Mouse (Mus musculus) midbrain, embryonic 14.5 days (tissue): ENCODE results near the gene Gnai3. TPM values are rescaled to one million over a fixed set of nuclear protein-coding genes. Genes with fewer than 3 reads are reported as not detected.
A peak's percentile ranks its signal among the peaks of the same experiment; 100 is the strongest.

Experiments
- ATAC-seq: fragments of 200-750 bp; cut with Nextera tagmentation; 2 replicates; pipeline ENCODE4 v1.8.0; 2017; ENCODE audit warnings: moderate number of reproducible peaks, moderate library complexity; ENCODE audit not compliant: low FRiP score, low TSS enrichment
- DNase-seq: peaks from one replicate; pipeline ENCODE4 v3.0.0-alpha.2; 2015
- H3K27ac ChIP-seq: fragments of 300-500 bp; sonication (generic); replicated peaks from 2 replicates; pipeline ENCODE4 v1.5.1; 2014; ENCODE audit warnings: mild to moderate bottlenecking, low read depth, low read length, moderate library complexity
- H3K27me3 ChIP-seq: fragments of 300-500 bp; sonication (generic); 2 replicates; pipeline ENCODE4 v1.6.1; 2014; ENCODE audit warnings: low read length, control low read depth, mixed read lengths; ENCODE audit not compliant: control insufficient read depth, insufficient read depth
- H3K36me3 ChIP-seq: fragments of 300-500 bp; sonication (generic); 2 replicates; pipeline ENCODE4 v1.6.1; 2014; ENCODE audit warnings: low read length, control low read depth; ENCODE audit not compliant: control insufficient read depth, insufficient read depth
- H3K4me1 ChIP-seq: fragments of 300-500 bp; sonication (generic); 2 replicates; pipeline ENCODE4 v1.6.1; 2014; ENCODE audit warnings: mild to moderate bottlenecking, antibody characterized with exemption, low read length, control low read depth; ENCODE audit not compliant: control insufficient read depth, insufficient read depth
- H3K4me2 ChIP-seq: fragments of 300-500 bp; sonication (generic); 2 replicates; pipeline ENCODE4 v1.6.1; 2014; ENCODE audit warnings: mild to moderate bottlenecking, low read length, moderate library complexity
- H3K4me3 ChIP-seq: fragments of 300-500 bp; sonication (generic); replicated peaks from 2 replicates; pipeline ENCODE4 v1.5.1; 2014; ENCODE audit warnings: low read depth, low read length
- H3K9ac ChIP-seq: fragments of 300-500 bp; sonication (generic); replicated peaks from 2 replicates; pipeline ENCODE4 v1.6.1; 2014; ENCODE audit warnings: mild to moderate bottlenecking, low read length, moderate library complexity
- H3K9me3 ChIP-seq: fragments of 300-500 bp; sonication (generic); 2 replicates; pipeline ENCODE4 v1.6.1; 2016; ENCODE audit warnings: low read length, control low read depth, mixed read lengths; ENCODE audit not compliant: control insufficient read depth
- WGBS: fragments of 180-500 bp; shearing (Covaris S2); extraction: QIAGEN DNeasy Blood & Tissue Kit; methylation state at CpG from one replicate; pipeline ENCODE4 v1.1.7; 2014; 5-methylcytosine and 5-hydroxymethylcytosine counted together
- polyA plus RNA-seq: library from polyadenylated mRNA; unstranded; fragments of >200 nt; fragmentation: Nextera tagmentation; extraction: Ambion mirVana; gene quantifications from 2 replicates; pipeline ENCODE4 v1.2.1, GENCODE M21; 2014

The Gnai3 gene
- polyA plus RNA-seq, 1 experiment from 2014 or later, result 150 TPM

DNA sequence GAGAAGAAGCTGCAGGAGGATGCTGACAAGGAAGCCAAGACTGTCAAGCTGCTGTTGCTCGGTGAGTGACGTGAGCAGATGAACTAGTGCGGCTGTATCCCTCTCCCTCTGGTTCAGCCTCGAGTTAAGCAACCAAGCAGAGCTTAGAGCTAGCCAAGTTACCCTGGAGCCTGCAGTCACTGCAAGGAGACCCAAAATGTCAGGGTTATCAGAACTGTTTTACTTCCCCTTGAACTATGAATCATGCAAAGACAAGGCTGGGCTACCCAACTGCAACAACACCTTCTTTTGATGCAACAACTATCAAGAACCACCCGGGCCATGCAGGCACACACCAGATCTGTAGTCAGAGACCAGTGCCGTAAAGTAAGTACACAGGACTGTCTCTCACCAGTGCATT, 52.6 kb downstream of the Gnai3 start:
- Histone ChIP-seq H3K27me3 (no peaks in the 10 kb centered on the region), H3K27ac (no peak overlapping the region), H3K9ac (no peak overlapping the region), H3K36me3 (no peaks in the 10 kb centered on the region), H3K4me1 (no peaks in the 10 kb centered on the region), H3K4me3 (no peak overlapping the region), H3K9me3 (no peaks in the 10 kb centered on the region), H3K4me2 (no peak overlapping the region)
- ATAC-seq (no peak), DNase-seq (no peak)
- 50% methylated on average over 6 of the region's 6 CpGs for WGBS

DNA sequence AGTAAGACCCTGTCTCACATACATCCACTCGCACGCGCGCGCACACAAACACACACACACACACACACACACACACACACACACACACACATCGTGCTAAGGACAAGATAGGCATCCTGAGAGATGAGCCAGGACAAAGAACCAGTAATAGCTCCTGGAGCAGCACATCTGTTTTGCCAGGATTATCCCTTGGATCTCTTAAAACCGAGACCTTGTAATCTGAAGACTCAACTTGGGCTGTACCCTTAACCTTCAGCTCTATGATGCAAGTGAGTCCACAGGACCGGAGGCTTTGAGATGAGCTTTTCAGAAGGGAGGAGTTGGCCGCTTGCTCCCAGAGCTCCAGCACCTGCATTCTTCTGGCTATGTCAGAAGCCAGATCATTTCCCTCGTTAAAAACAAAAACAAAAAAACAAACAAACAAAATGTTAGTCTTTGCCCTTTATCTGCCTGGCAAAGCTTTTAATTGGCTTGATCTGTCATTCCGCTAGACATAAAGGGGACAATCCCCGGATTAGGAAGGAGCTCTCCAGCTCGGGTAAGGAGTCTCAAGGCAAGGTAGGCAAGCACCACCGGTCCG, 53.3 kb downstream of the Gnai3 start, which contains the start of gene Gnat2:
TSS of gene Gnat2 (plus strand) at position 254 of the 580 bp plus-strand sequence.
- 62% methylated on average over 15 of the region's 15 CpGs for WGBS
- Histone ChIP-seq H3K4me1 (no peaks in the 10 kb centered on the region), H3K27me3 (no peaks in the 10 kb centered on the region), H3K4me3 (no peak within 1 kb of the TSS), H3K9ac (no peak within 1 kb of the TSS), H3K36me3 (no peaks in the 10 kb centered on the region), H3K9me3 (no peaks in the 10 kb centered on the region), H3K4me2 (no peak within 1 kb of the TSS), H3K27ac (no peak within 1 kb of the TSS)
- DNase-seq, result no peak
- no peak for ATAC-seq

DNA sequence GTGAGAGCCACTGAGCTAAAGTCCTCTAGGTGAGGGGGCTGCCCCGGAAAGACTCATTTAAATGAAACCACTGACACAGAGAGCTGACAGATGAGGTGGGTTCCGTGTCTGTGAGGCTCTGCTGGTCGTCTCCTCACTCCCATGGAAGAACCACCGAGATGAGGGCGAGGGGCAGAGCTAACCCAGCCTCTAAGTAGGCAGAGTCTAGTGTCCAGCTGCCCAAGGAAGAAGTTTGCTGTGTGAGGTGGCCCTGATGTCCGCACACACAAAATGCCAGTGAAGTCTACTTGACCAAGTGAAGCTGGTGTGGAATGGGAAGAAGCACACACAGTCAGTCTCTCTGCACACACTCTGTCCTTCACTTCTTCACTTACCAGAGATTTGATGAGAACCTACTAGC, 53.9 kb downstream of the Gnai3 start:
- no peak overlapping the region for H3K4me3 ChIP-seq
- no peaks in the 10 kb centered on the region for H3K36me3 ChIP-seq
- H3K27me3 ChIP-seq, result no peaks in the 10 kb centered on the region
- ATAC-seq, result no peak
- no peak overlapping the region for H3K9ac ChIP-seq
- no peak overlapping the region for H3K27ac ChIP-seq
- no peaks in the 10 kb centered on the region for H3K4me1 ChIP-seq
- H3K4me2 ChIP-seq, result no peak overlapping the region
- DNase-seq, result no peak
- WGBS, result 75% methylated on average over 6 of the region's 6 CpGs
- no peaks in the 10 kb centered on the region for H3K9me3 ChIP-seq

DNA sequence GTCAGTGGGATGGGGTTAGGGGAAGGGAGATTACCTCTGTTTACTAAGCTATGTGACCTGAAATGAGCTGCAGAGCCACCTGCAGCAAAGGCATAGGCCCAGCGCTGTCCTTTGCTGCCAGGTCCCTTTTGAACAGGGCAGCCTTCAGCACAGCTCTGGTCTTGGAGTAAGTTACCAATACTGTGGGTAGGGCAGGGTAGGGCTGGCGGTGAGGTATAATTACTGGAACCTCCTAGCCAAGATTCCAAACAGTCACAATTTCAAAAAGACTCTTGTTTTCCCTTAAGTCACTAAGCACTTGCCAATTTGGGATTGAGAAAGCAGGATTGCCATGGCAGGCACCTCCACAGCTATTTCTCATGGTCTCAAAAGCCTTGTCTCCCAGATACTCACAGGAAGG, 55.4 kb downstream of the Gnai3 start:
- Histone ChIP-seq H3K4me1 (peaks cover 11% of the 10 kb centered on the region), H3K4me3 (no peak overlapping the region)
- whole genome bisulfite sequencing, result 78% methylated on average over 2 of the region's 2 CpGs

DNA sequence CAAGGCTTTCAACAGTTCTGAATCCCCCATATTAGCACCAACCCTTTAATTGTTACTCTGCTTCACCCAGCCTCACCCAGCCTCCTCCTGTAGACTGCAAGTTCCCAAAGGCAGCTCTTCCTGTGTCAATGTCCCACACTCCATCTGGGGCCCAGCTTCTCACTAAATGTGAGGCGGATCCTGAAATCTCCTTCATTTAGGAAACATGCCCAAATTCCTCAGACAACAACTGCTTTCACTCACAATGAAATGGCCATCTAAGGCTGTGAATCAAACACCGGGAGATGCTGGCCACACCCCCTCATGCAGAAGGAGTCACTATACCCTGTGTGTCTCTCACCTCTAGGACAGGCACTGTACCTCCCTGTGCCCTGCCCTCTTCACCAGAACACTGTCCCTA, 56.0 kb downstream of the Gnai3 start:
- Histone ChIP-seq H3K4me3 (no peak overlapping the region), H3K27me3 (no peaks in the 10 kb centered on the region), H3K9ac (no peak overlapping the region), H3K27ac (no peak overlapping the region), H3K9me3 (no peaks in the 10 kb centered on the region), H3K4me1 (peaks cover 11% of the 10 kb centered on the region), H3K4me2 (no peak overlapping the region), H3K36me3 (no peaks in the 10 kb centered on the region)
- ATAC-seq (no peak), DNase-seq (no peak)
- WGBS, result 47% methylated on average over 2 of the region's 2 CpGs

More for the DNA sequence above, 55.4 kb downstream of the Gnai3 start:
- ATAC-seq (no peak), DNase-seq (no peak)
- Histone ChIP-seq H3K27ac (no peak overlapping the region), H3K9ac (no peak overlapping the region), H3K27me3 (no peaks in the 10 kb centered on the region), H3K4me2 (no peak overlapping the region), H3K36me3 (no peaks in the 10 kb centered on the region), H3K9me3 (no peaks in the 10 kb centered on the region)

DNA sequence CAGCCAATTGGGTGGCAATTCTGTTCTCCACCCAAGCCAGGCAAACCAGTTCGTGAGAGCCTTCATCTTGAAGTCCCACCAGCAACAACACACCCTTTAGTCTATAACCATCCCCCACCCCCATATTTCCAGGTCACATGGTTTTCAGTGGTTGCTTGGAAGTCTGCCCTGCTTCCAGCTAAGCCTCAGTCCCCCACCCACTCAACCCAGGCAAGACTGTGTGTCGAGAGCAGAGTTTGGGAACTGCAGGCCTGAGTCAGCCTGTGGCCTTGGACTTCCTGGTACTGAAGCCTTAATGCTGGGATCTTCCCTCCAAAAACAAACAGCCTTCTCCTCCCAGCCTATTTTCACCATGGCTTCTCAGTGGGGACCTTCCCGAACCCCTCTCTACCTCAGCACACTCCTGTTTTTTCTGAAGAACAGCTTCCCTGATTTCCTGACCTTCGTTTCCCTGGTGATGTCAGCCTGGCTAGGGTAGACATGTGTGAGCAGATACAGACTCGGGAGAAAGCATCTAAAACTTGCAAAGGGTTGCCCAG, 57.0 kb downstream of the Gnai3 start:
- no peak for ATAC-seq
- no peak for DNase-seq
- peaks cover 21% of the 10 kb centered on the region for H3K4me1 ChIP-seq
- no peak overlapping the region for H3K27ac ChIP-seq
- 40% methylated on average over 5 of the region's 5 CpGs for WGBS
- no peak overlapping the region for H3K4me3 ChIP-seq
- no peaks in the 10 kb centered on the region for H3K9me3 ChIP-seq
- no peaks in the 10 kb centered on the region for H3K27me3 ChIP-seq
- no peak overlapping the region for H3K4me2 ChIP-seq
- no peaks in the 10 kb centered on the region for H3K36me3 ChIP-seq
- H3K9ac ChIP-seq, result no peak overlapping the region

DNA sequence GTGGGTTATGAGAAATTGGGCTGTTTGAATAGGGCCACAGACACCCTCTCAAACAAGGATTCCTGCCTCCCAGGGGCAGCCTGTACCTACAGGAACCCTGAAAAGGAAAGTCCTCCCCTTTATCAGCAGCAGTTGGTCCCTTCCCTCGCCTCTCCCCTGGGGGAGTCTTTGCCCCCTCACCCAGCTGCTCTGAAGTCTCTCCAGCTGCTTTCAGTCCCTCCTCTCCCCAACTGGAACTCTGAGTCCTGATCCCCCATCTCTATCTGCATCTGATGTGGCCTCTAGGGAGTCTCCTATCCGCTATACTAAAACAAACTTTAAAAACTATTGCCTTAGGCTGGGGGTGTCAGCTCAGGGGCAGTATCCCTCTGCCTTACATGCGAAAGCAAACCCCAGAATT, 58.6 kb downstream of the Gnai3 start:
- H3K27me3 ChIP-seq, result no peaks in the 10 kb centered on the region
- H3K4me3 ChIP-seq, result no peak overlapping the region
- H3K9ac ChIP-seq, result no peak overlapping the region
- no peak for ATAC-seq
- no peaks in the 10 kb centered on the region for H3K9me3 ChIP-seq
- no peak overlapping the region for H3K4me2 ChIP-seq
- 84% methylated on average over 3 of the region's 3 CpGs for WGBS
- H3K36me3 ChIP-seq, result no peaks in the 10 kb centered on the region
- H3K4me1 ChIP-seq, result peaks cover 34% of the 10 kb centered on the region
- DNase-seq, result no peak
- no peak overlapping the region for H3K27ac ChIP-seq

DNA sequence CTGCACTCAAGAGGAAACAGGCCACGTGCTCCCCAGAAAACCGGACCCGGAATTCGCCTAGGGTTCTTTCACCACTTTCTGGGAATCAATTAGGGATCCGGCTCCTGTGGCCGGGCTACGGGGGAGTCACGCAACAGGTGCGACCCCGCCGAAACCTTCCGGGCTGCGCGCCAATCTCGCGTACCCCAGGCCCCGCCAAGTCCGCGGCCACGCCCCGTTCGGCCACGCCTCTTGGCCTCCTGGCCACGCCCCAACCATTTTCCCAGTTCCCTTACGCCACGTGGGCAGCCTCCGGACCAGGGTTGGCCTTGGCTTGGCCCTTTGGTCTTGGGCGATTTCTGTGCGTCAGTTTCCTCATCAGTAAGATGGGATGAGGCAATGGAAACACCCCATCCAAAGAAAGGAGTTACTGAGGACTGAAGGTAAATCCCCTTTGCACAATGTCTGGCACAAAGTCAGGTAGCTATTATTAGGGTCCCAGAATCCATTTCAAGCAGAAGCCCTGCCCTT, 59.4 kb downstream of the Gnai3 start, which contains the start of gene Ampd2:
TSS of gene Ampd2 (minus strand) at position 182 of the 510 bp plus-strand sequence.
- H3K4me1 ChIP-seq, result peaks cover 42% of the 10 kb centered on the region

More for the DNA sequence above, 59.4 kb downstream of the Gnai3 start, which contains the start of gene Ampd2:
- no peaks in the 10 kb centered on the region for H3K27me3 ChIP-seq
- H3K36me3 ChIP-seq, result no peaks in the 10 kb centered on the region
- H3K9me3 ChIP-seq, result no peaks in the 10 kb centered on the region
- under 1% methylated on average over 29 of the region's 29 CpGs for WGBS
- H3K4me3 ChIP-seq, result peak within 1 kb of the TSS; percentile 58
- H3K4me2 ChIP-seq, result peak within 1 kb of the TSS; percentile 99
- peak within 1 kb of the TSS; percentile 70 for H3K9ac ChIP-seq
- ATAC-seq, result peak; percentile 7; the same call in 1 of the 2 replicates
- peak; percentile 69 for DNase-seq
- H3K27ac ChIP-seq, result peak within 1 kb of the TSS; percentile 76
